Mouse (Mus musculus): ENCODE measurements around the gene Zfp638. TPM values are rescaled to one million over a fixed set of nuclear protein-coding genes. Genes with fewer than 3 reads are reported as not detected.

The Zfp638 gene
- polyA plus RNA-seq, 1 experiment from 2014 or later, result 51.1 TPM

DNA sequence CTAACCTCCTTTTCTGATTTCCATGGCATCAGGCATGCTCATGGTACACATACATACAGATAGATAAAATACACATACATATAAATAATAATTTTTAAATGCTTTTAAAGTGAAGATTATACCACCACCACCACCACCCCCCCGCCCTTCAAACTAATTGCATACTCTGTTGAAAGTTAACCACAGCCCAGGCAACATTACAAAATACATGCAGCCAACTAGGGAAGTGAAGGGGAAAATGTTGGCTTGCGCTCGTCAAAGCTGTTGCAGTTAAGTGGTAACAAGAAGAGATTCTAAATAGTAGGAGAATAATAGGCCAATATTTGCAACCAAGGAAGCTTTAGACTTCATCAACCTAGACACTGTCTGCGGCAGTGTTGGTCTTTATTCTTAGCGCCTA lies 120.7 kb downstream of the Zfp638 start:
- no peak overlapping the region for H3K4me3 ChIP-seq (ENCODE audit: control insufficient read depth in 1 of 2, insufficient read depth in 1 of 2, low read depth in 1 of 2, low read length in 2 of 2)
- H3K36me3 ChIP-seq (ENCODE audit: control insufficient read depth, insufficient read depth, low read length), result peaks cover 62% of the 10 kb centered on the region
- no peak overlapping the region for H3K27ac ChIP-seq (replicated peaks in 1 of 2; ENCODE audit: control insufficient read depth in 1 of 2, insufficient read depth in 1 of 2, low read depth in 2 of 2, low read length in 2 of 2)
- H3K4me1 ChIP-seq (ENCODE audit: control insufficient read depth in 2 of 2, insufficient read depth in 2 of 2, low read length in 2 of 2), result no peaks in the 10 kb centered on the region
- H3K9ac ChIP-seq (ENCODE audit: low read length), result no peak overlapping the region
- 92% methylated on average over 5 of the region's 5 CpGs for WGBS
- H3K27me3 ChIP-seq (ENCODE audit: control insufficient read depth, insufficient read depth, low read length), result no peaks in the 10 kb centered on the region
- H3K9me3 ChIP-seq (ENCODE audit: control insufficient read depth, low read length), result no peaks in the 10 kb centered on the region
- no peak for ATAC-seq (ENCODE audit: insufficient number of reproducible peaks, insufficient read depth, low FRiP score, low read depth)
- H3K4me2 ChIP-seq (ENCODE audit: low read length), result no peak overlapping the region

DNA sequence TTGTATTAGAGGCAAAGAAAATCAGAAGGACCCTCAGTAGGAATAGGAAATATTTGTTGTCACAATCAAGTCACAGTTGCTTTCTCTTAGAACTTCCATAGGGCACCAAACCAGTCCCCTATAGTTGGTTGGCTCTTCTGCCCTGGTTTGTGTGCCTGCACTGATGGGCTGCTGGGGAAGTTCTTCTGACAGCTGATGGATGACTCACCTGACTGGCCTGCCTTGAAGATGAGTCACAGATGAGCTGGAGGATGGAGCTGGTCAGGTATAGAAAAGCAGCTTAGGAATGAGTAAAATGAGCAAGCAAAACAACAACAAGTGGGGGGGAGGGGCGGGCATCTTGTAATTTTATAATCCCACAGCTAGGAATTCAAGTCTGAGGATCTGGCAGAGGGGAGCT lies 135.8 kb downstream of the Zfp638 start:
- H3K9me3 ChIP-seq (ENCODE audit: control insufficient read depth, low read length), result 0 out of 2 replicates have a peak, but pooled peaks cover 3% of the 10 kb centered on the region
- H3K4me3 ChIP-seq (ENCODE audit: control insufficient read depth in 1 of 2, insufficient read depth in 1 of 2, low read depth in 1 of 2, low read length in 2 of 2), result no peak overlapping the region
- peaks cover 20% of the 10 kb centered on the region for H3K36me3 ChIP-seq (ENCODE audit: control insufficient read depth, insufficient read depth, low read length)
- no peaks in the 10 kb centered on the region for H3K27me3 ChIP-seq (ENCODE audit: control insufficient read depth, insufficient read depth, low read length)
- no peak overlapping the region for H3K9ac ChIP-seq (ENCODE audit: low read length)
- H3K4me2 ChIP-seq (ENCODE audit: low read length), result no peak overlapping the region
- H3K4me1 ChIP-seq (ENCODE audit: control insufficient read depth in 2 of 2, insufficient read depth in 2 of 2, low read length in 2 of 2), result no peaks in the 10 kb centered on the region
- no peak overlapping the region for H3K27ac ChIP-seq (replicated peaks in 1 of 2; ENCODE audit: control insufficient read depth in 1 of 2, insufficient read depth in 1 of 2, low read depth in 2 of 2, low read length in 2 of 2)
- WGBS, result 53% methylated on average over 1 of the region's 1 CpGs
- ATAC-seq (ENCODE audit: insufficient number of reproducible peaks, insufficient read depth, low FRiP score, low read depth), result no peak

GRCm38 (mm10) chr6:84004295-84004694 lies 137.4 kb downstream of the Zfp638 start:
- WGBS, result 86% methylated on average over 4 of the region's 4 CpGs
- Histone ChIP-seq H3K4me3 (ENCODE audit: control insufficient read depth in 1 of 2, insufficient read depth in 1 of 2, low read depth in 1 of 2, low read length in 2 of 2) (no peak overlapping the region), H3K9me3 (ENCODE audit: control insufficient read depth, low read length) (no peaks in the 10 kb centered on the region), H3K36me3 (ENCODE audit: control insufficient read depth, insufficient read depth, low read length) (peaks cover 6% of the 10 kb centered on the region), H3K4me1 (ENCODE audit: control insufficient read depth in 2 of 2, insufficient read depth in 2 of 2, low read length in 2 of 2) (peaks cover 0 to under 1% of the 10 kb centered on the region in 2 experiments; a peak in 2 of 4 replicates), H3K4me2 (ENCODE audit: low read length) (no peak overlapping the region), H3K27ac (replicated peaks in 1 of 2; ENCODE audit: control insufficient read depth in 1 of 2, insufficient read depth in 1 of 2, low read depth in 2 of 2, low read length in 2 of 2) (no peak overlapping the region), H3K9ac (ENCODE audit: low read length) (no peak overlapping the region), H3K27me3 (ENCODE audit: control insufficient read depth, insufficient read depth, low read length) (no peaks in the 10 kb centered on the region)
- no peak for ATAC-seq (ENCODE audit: insufficient number of reproducible peaks, insufficient read depth, low FRiP score, low read depth)

- peaks cover 29 to 39% of the 10 kb centered on the region in 2 experiments for H3K4me1 ChIP-seq (ENCODE audit: control insufficient read depth in 2 of 2, insufficient read depth in 2 of 2, low read length in 2 of 2)
- H3K27ac ChIP-seq (replicated peaks in 1 of 2; ENCODE audit: control insufficient read depth in 1 of 2, insufficient read depth in 1 of 2, low read depth in 2 of 2, low read length in 2 of 2), result peak within 1 kb of the TSS; percentile 91 to 92
- no peaks in the 10 kb centered on the region for H3K9me3 ChIP-seq (ENCODE audit: control insufficient read depth, low read length)
- H3K4me3 ChIP-seq (ENCODE audit: control insufficient read depth in 1 of 2, insufficient read depth in 1 of 2, low read depth in 1 of 2, low read length in 2 of 2), result peak within 1 kb of the TSS; percentile 50 to 51
- no peaks in the 10 kb centered on the region for H3K27me3 ChIP-seq (ENCODE audit: control insufficient read depth, insufficient read depth, low read length)
- 1% methylated on average over 41 of the region's 41 CpGs for WGBS
- H3K4me2 ChIP-seq (ENCODE audit: low read length), result peak within 1 kb of the TSS; percentile 91
- H3K36me3 ChIP-seq (ENCODE audit: control insufficient read depth, insufficient read depth, low read length), result no peaks in the 10 kb centered on the region
- peak; percentile 25 for ATAC-seq (ENCODE audit: insufficient number of reproducible peaks, insufficient read depth, low FRiP score, low read depth)
- peak within 1 kb of the TSS; percentile 74 for H3K9ac ChIP-seq (ENCODE audit: low read length)
Observed at GRCm38 (mm10) chr6:84008363-84009171, 141.7 kb downstream of the Zfp638 start, which contains the start of gene Dysf. Gene Dysf (plus strand): TSS chr6:84008590.

DNA sequence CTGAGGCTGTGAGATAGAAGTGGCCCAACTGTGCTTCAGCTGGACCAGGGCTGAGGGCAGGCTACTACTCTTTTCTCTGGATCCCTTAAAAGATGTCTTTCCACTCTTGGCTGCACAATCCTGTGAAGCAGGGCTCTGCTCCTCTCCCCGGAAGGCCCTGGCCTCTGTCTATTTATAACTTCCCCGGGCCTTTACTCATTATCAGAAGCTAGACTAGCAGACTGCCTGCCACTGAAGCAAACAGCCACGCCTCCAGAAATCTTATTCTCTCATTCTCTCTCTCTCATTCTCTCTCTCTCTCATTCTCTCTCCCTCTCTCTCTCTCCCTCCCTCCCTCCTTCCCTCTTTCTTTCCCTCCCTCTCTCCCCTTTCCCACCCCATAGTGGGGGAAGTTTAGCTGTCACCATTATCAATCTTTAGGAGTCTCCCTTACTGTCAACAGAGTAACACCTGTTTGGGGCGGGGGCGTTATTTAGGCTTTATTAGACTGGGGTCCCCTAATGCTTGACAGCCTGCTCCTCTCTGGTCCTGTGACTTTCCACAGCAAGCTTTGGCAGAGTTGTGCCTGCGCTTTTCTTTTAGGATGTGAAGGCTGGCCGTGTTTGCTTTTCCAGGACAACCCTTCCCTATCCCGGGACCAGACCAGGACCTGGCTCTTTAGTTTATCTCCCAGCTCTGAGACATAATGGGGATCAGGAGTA lies 142.4 kb downstream of the Zfp638 start:
- Histone ChIP-seq H3K27ac (replicated peaks in 1 of 2; ENCODE audit: control insufficient read depth in 1 of 2, insufficient read depth in 1 of 2, low read depth in 2 of 2, low read length in 2 of 2) (peak overlapping the region; percentile 91 to 92), H3K4me2 (ENCODE audit: low read length) (peak overlapping the region; percentile 91), H3K4me3 (ENCODE audit: control insufficient read depth in 1 of 2, insufficient read depth in 1 of 2, low read depth in 1 of 2, low read length in 2 of 2) (peak overlapping the region; percentile 50 to 51), H3K9me3 (ENCODE audit: control insufficient read depth, low read length) (no peaks in the 10 kb centered on the region), H3K36me3 (ENCODE audit: control insufficient read depth, insufficient read depth, low read length) (no peaks in the 10 kb centered on the region), H3K4me1 (ENCODE audit: control insufficient read depth in 2 of 2, insufficient read depth in 2 of 2, low read length in 2 of 2) (peaks cover 29 to 40% of the 10 kb centered on the region in 2 experiments), H3K9ac (ENCODE audit: low read length) (peak overlapping the region; percentile 74), H3K27me3 (ENCODE audit: control insufficient read depth, insufficient read depth, low read length) (no peaks in the 10 kb centered on the region)
- 5% methylated on average over 8 of the region's 8 CpGs for WGBS
- ATAC-seq (ENCODE audit: insufficient number of reproducible peaks, insufficient read depth, low FRiP score, low read depth), result peak; percentile 40; the same call in 1 of the 2 replicates

GRCm38 (mm10) chr6:84009915-84010302 lies 143.0 kb downstream of the Zfp638 start:
- Histone ChIP-seq H3K9me3 (ENCODE audit: control insufficient read depth, low read length) (no peaks in the 10 kb centered on the region), H3K9ac (ENCODE audit: low read length) (peak overlapping the region; percentile 63), H3K4me3 (ENCODE audit: control insufficient read depth in 1 of 2, insufficient read depth in 1 of 2, low read depth in 1 of 2, low read length in 2 of 2) (peak overlapping the region; percentile 25 to 51), H3K27ac (replicated peaks in 1 of 2; ENCODE audit: control insufficient read depth in 1 of 2, insufficient read depth in 1 of 2, low read depth in 2 of 2, low read length in 2 of 2) (peak overlapping the region; percentile 91 to 92), H3K4me2 (ENCODE audit: low read length) (peak overlapping the region; percentile 91), H3K4me1 (ENCODE audit: control insufficient read depth in 2 of 2, insufficient read depth in 2 of 2, low read length in 2 of 2) (peaks cover 29 to 42% of the 10 kb centered on the region in 2 experiments), H3K36me3 (ENCODE audit: control insufficient read depth, insufficient read depth, low read length) (no peaks in the 10 kb centered on the region), H3K27me3 (ENCODE audit: control insufficient read depth, insufficient read depth, low read length) (no peaks in the 10 kb centered on the region)
- WGBS, result 20% methylated on average over 4 of the region's 4 CpGs
- 0 out of 2 replicates have a peak, but pooled peaks have one; percentile 27 for ATAC-seq (ENCODE audit: insufficient number of reproducible peaks, insufficient read depth, low FRiP score, low read depth)

- Histone ChIP-seq H3K4me3 (ENCODE audit: control insufficient read depth in 1 of 2, insufficient read depth in 1 of 2, low read depth in 1 of 2, low read length in 2 of 2) (peak overlapping the region; percentile 25 to 51; a peak in 3 of 4 replicates), H3K4me2 (ENCODE audit: low read length) (peak overlapping the region; percentile 91), H3K27me3 (ENCODE audit: control insufficient read depth, insufficient read depth, low read length) (no peaks in the 10 kb centered on the region), H3K36me3 (ENCODE audit: control insufficient read depth, insufficient read depth, low read length) (no peaks in the 10 kb centered on the region), H3K4me1 (ENCODE audit: control insufficient read depth in 2 of 2, insufficient read depth in 2 of 2, low read length in 2 of 2) (peaks cover 32 to 48% of the 10 kb centered on the region in 2 experiments), H3K9me3 (ENCODE audit: control insufficient read depth, low read length) (no peaks in the 10 kb centered on the region), H3K9ac (ENCODE audit: low read length) (peak overlapping the region; percentile 63), H3K27ac (replicated peaks in 1 of 2; ENCODE audit: control insufficient read depth in 1 of 2, insufficient read depth in 1 of 2, low read depth in 2 of 2, low read length in 2 of 2) (peak overlapping the region; percentile 91 to 92)
- WGBS, result 27% methylated on average over 8 of the region's 8 CpGs
- peak; percentile 36; the same call in 1 of the 2 replicates for ATAC-seq (ENCODE audit: insufficient number of reproducible peaks, insufficient read depth, low FRiP score, low read depth)
Observed at GRCm38 (mm10) chr6:84010303-84011225, 143.7 kb downstream of the Zfp638 start.

Data from heart, embryonic 14.5 days (tissue).